Mouse (Mus musculus) CH12.LX (cell line): ENCODE measurements around the gene Dnajb11.

ENCODE experiments used
- CTCF ChIP-seq, 2 experiments: IDR thresholded peaks in 1 of 2; conservative IDR thresholded peaks in 1 of 2; 2 replicates each; pipeline ENCODE4 v1.5.1; 2011 to 2012; ENCODE audit warnings: low read depth in 2 of 2, low read length in 2 of 2, improper control_type of control experiment in 1 of 2, inconsistent platforms in 1 of 2, mild to moderate bottlenecking in 1 of 2, moderate library complexity in 1 of 2
- E2F4 ChIP-seq: IDR thresholded peaks from 2 replicates; pipeline ENCODE4 v1.6.1; 2011; ENCODE audit warnings: low read depth, low read length, improper control_type of control experiment; ENCODE audit not compliant: insufficient replicate concordance
- EP300 ChIP-seq: IDR thresholded peaks from 2 replicates; pipeline ENCODE4 v1.6.1; 2011; ENCODE audit warnings: low read length, improper control_type of control experiment
- MXI1 ChIP-seq: IDR thresholded peaks from 2 replicates; pipeline ENCODE4 v1.6.1; 2011; ENCODE audit warnings: mild to moderate bottlenecking, low read depth, low read length, improper control_type of control experiment
- POLR2A ChIP-seq: IDR thresholded peaks from 2 replicates; pipeline ENCODE4 v1.6.1; 2011; ENCODE audit warnings: low read depth, mild to moderate bottlenecking, improper control_type of control experiment, low read length
- SIN3A ChIP-seq: IDR thresholded peaks from 2 replicates; pipeline ENCODE4 v1.6.1; 2012; ENCODE audit warnings: low read length, improper control_type of control experiment, inconsistent platforms
- USF1 ChIP-seq: IDR thresholded peaks from 2 replicates; pipeline ENCODE4 v1.6.1; 2014; ENCODE audit warnings: low read depth, mild to moderate bottlenecking, inconsistent platforms, low read length, improper control_type of control experiment
- ZKSCAN1 ChIP-seq: IDR thresholded peaks from 2 replicates; pipeline ENCODE4 v1.6.1; 2012; ENCODE audit warnings: low read depth, inconsistent platforms, low read length, improper control_type of control experiment, borderline replicate concordance

GRCm38 (mm10) chr16:22899346-22899745, 41.7 kb downstream of the Dnajb11 start:
- TF ChIP-seq MXI1 (no peak), EP300 (no peak), POLR2A (no peak), CTCF (conservative IDR thresholded peaks at IDR 0.05 in 1 of 2, IDR thresholded peaks at IDR 0.05 in 1 of 2; ENCODE audit: low read depth in 2 of 2, low read length in 2 of 2) (no peak), E2F4 (no peak), SIN3A (no peak), ZKSCAN1 (no peak), USF1 (no peak)
